Mouse (Mus musculus) limb, embryonic 12.5 days (tissue): ENCODE measurements around the gene Map2k6. TPM values are rescaled to one million over a fixed set of nuclear protein-coding genes. Genes with fewer than 3 reads are reported as not detected.
A peak's percentile ranks its signal among the peaks of the same experiment; 100 is the strongest.

ENCODE experiments used
- ATAC-seq: fragments of 200-750 bp; cut with Nextera tagmentation; 2 replicates; pipeline ENCODE4 v1.8.0; 2017; ENCODE audit warnings: low read depth, moderate TSS enrichment; ENCODE audit not compliant: insufficient number of reproducible peaks, insufficient read depth, low FRiP score, low TSS enrichment
- H3K27ac ChIP-seq: fragments of 300-500 bp; sonication (generic); 2 replicates; pipeline ENCODE4 v1.5.1; 2016; ENCODE audit warnings: mild to moderate bottlenecking, moderate library complexity
- H3K27me3 ChIP-seq: fragments of 300-500 bp; sonication (generic); 2 replicates; pipeline ENCODE4 v1.6.1; 2016; ENCODE audit warnings: mild to moderate bottlenecking, moderate library complexity
- H3K36me3 ChIP-seq: fragments of 300-500 bp; sonication (generic); 2 replicates; pipeline ENCODE4 v1.6.1; 2016; ENCODE audit warnings: mild to moderate bottlenecking, moderate library complexity
- H3K4me1 ChIP-seq: fragments of 300-500 bp; sonication (generic); replicated peaks from 2 replicates; pipeline ENCODE4 v1.6.1; 2016
- H3K4me2 ChIP-seq: fragments of 300-500 bp; sonication (generic); 2 replicates; pipeline ENCODE4 v1.6.1; 2016; ENCODE audit warnings: mild to moderate bottlenecking, moderate library complexity
- H3K4me3 ChIP-seq: fragments of 300-500 bp; sonication (generic); replicated peaks from 2 replicates; pipeline ENCODE4 v1.5.1; 2016; ENCODE audit warnings: mild to moderate bottlenecking
- H3K9ac ChIP-seq: fragments of 300-500 bp; sonication (generic); replicated peaks from 2 replicates; pipeline ENCODE4 v1.6.1; 2016; ENCODE audit warnings: mild to moderate bottlenecking, moderate library complexity
- H3K9me3 ChIP-seq: fragments of 300-500 bp; sonication (generic); 2 replicates; pipeline ENCODE4 v1.6.1; 2016; ENCODE audit warnings: mild to moderate bottlenecking, moderate library complexity
- WGBS: fragments of 180-500 bp; shearing (Covaris S2); methylation state at CpG from one replicate; pipeline ENCODE4 v1.1.7; 2016; 5-methylcytosine and 5-hydroxymethylcytosine counted together
- polyA plus RNA-seq: library from polyadenylated mRNA; unstranded; fragments of >200 nt; fragmentation: Nextera tagmentation; extraction: Ambion mirVana; gene quantifications from 2 replicates; pipeline ENCODE4 v1.2.1, GENCODE M21; 2016

The Map2k6 gene
- polyA plus RNA-seq, 1 experiment from 2014 or later: 49.2 TPM

DNA sequence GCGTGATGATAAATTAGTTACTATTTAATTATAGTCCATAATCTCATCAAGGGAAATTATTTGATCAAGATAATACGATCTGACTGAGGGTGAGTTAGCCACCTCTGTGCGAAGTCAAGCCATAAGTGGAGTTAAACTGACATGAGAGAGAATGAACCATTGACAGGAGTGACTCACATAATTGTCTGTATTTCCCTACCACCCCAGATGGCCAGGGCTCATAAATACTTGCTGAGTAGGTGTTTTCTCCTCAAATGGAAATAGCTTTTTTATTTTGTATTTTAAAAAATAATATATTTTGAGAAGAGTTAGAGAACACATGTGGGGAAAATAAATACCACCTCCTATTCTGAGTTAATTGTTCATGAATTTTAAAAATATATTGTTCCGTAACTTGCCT is 127.2 kb downstream of the Map2k6 start:
- WGBS: 95% methylated on average over 4 of the region's 4 CpGs
- Histone ChIP-seq H3K27me3 (no peaks in the 10 kb centered on the region), H3K4me3 (no peak overlapping the region), H3K36me3 (peaks cover 11% of the 10 kb centered on the region; the same call in 1 of the 2 replicates), H3K9me3 (no peaks in the 10 kb centered on the region), H3K9ac (no peak overlapping the region), H3K4me2 (no peak overlapping the region), H3K4me1 (no peaks in the 10 kb centered on the region), H3K27ac (no peak overlapping the region)
- no peak for ATAC-seq

DNA sequence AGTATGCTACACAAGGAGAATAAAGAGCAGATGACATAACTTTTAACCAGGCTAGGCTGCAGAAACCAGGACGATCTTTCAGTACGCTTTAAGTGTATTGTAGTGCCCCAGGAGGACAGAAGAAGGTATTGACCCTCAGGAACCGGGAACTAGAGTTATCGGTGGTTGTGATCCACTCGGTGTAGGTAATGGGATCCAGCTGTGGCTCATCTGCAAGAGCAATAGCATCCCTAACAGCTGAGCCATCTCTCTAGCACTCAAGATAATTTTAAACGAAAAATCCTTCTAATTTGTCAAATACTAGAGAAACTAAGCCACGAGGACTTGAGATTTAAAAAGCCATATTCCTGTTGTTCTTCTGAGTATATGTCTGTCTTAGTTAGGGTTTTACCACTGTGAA is 132.2 kb downstream of the Map2k6 start:
- no peak overlapping the region for H3K4me3 ChIP-seq
- H3K36me3 ChIP-seq: no peaks in the 10 kb centered on the region
- no peak for ATAC-seq
- peaks cover 12% of the 10 kb centered on the region; the same call in 1 of the 2 replicates for H3K4me1 ChIP-seq
- WGBS: 63% methylated on average over 7 of the region's 7 CpGs
- no peak overlapping the region for H3K4me2 ChIP-seq
- no peaks in the 10 kb centered on the region for H3K9me3 ChIP-seq
- H3K9ac ChIP-seq: no peak overlapping the region
- H3K27ac ChIP-seq: no peak overlapping the region
- H3K27me3 ChIP-seq: no peaks in the 10 kb centered on the region

DNA sequence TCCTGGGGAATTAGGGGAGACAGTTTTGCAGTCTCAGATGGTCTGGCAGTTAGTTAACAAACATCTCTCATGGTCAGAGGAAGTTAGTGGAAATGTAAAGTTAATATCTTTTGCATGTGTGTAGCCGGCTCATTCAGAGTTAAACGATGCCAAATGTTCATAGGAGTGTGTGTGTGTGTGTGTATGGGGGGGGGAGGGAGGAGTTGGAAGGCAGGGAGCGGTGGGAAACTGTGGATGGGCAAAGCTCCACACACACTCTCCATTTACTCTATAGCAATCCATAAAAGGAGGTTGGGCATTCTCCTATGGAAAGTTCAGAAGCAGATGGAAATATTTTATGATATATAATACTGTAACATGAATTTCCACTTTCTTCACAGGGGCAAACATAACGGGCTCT is 135.9 kb downstream of the Map2k6 start:
- H3K9ac ChIP-seq: no peak overlapping the region
- peak overlapping the region; percentile 1; the same call in 1 of the 2 replicates for H3K4me2 ChIP-seq
- no peaks in the 10 kb centered on the region for H3K36me3 ChIP-seq
- 38% methylated on average over 4 of the region's 4 CpGs for WGBS
- H3K27ac ChIP-seq: 0 out of 2 replicates have a peak overlapping the region, but pooled peaks have one; percentile 56
- H3K27me3 ChIP-seq: no peaks in the 10 kb centered on the region
- H3K9me3 ChIP-seq: no peaks in the 10 kb centered on the region; the same call in 1 of the 2 replicates
- H3K4me3 ChIP-seq: no peak overlapping the region
- peaks cover 15% of the 10 kb centered on the region; the same call in 1 of the 2 replicates for H3K4me1 ChIP-seq
- ATAC-seq: peak; percentile 77; the same call in 1 of the 2 replicates

DNA sequence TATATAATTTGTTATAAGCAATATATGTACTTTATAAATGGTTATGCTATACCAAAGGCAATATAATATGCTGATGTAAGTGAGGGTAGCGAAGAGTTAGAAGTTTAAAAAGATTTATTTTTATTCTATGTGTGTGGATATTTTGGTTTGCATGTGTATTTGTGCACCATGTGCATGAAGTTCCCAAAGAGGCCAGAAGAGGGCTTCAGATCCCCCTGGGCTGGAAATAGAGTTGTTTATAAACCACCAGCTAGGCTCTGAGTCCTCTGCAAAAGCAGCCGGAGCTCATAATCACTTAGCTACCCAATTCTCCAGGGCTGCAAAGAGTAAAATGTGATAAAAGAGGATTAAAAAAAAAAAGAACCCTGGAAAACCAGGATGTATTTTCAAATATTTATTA is 137.6 kb downstream of the Map2k6 start:
- no peak overlapping the region for H3K4me3 ChIP-seq
- WGBS: 95% methylated on average over 2 of the region's 2 CpGs
- no peak for ATAC-seq

DNA sequence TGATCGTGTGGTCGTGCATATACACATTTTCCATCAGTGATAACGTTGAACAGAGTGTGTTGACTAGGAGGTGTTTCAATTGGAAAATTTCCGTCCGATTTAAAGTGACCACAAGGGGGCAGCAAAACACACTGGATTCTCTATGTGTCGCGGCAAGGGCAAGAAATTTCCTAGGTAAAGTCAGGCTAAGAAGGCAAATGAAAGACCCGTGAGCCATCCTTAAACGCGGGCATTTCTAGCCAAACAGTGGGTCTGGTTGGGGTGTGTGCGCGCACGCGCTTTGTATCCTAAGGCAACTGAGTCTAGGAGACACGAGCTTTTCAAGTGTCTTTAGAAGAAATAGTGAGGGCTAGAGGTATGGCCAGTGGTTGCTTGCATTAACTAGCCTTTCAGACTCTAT is 138.7 kb downstream of the Map2k6 start:
- 12% methylated on average over 15 of the region's 15 CpGs for WGBS
- H3K27ac ChIP-seq: no peak overlapping the region
- H3K9ac ChIP-seq: no peak overlapping the region
- H3K4me2 ChIP-seq: peak overlapping the region; percentile 41
- peaks cover 10% of the 10 kb centered on the region for H3K9me3 ChIP-seq
- H3K36me3 ChIP-seq: no peaks in the 10 kb centered on the region
- H3K4me3 ChIP-seq: no peak overlapping the region
- peaks cover 15% of the 10 kb centered on the region; the same call in 1 of the 2 replicates for H3K4me1 ChIP-seq
- ATAC-seq: no peak
- no peaks in the 10 kb centered on the region for H3K27me3 ChIP-seq

More for the DNA sequence above, 137.6 kb downstream of the Map2k6 start:
- H3K4me2 ChIP-seq: no peak overlapping the region
- no peak overlapping the region for H3K9ac ChIP-seq
- peaks cover 10% of the 10 kb centered on the region for H3K9me3 ChIP-seq
- H3K4me1 ChIP-seq: peaks cover 15% of the 10 kb centered on the region; the same call in 1 of the 2 replicates
- H3K36me3 ChIP-seq: no peaks in the 10 kb centered on the region
- H3K27me3 ChIP-seq: no peaks in the 10 kb centered on the region
- no peak overlapping the region for H3K27ac ChIP-seq

DNA sequence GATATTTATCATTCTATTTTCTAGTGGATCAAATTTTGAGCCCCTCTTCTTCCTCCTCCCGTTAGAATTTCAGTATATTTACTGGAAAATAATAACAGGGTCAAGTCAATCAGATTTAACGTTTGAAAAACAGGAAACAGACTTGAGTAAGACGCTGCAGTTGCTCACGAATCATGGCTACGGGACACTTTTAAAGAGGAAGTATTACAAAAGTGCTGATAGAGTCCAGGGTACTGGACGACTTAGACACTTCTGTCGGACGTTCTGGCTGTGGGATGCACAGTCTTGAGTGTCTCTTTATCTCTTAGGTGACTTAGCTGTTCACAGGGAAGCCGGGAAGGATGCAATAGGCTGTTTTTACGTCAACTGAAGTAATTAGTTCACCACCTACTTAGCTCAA is 139.3 kb downstream of the Map2k6 start:
- Histone ChIP-seq H3K4me3 (no peak overlapping the region), H3K36me3 (no peaks in the 10 kb centered on the region), H3K9me3 (peaks cover 10% of the 10 kb centered on the region), H3K27me3 (no peaks in the 10 kb centered on the region), H3K4me1 (peaks cover 15% of the 10 kb centered on the region; the same call in 1 of the 2 replicates), H3K27ac (no peak overlapping the region), H3K4me2 (no peak overlapping the region), H3K9ac (no peak overlapping the region)
- ATAC-seq: no peak
- WGBS: 67% methylated on average over 10 of the region's 10 CpGs

DNA sequence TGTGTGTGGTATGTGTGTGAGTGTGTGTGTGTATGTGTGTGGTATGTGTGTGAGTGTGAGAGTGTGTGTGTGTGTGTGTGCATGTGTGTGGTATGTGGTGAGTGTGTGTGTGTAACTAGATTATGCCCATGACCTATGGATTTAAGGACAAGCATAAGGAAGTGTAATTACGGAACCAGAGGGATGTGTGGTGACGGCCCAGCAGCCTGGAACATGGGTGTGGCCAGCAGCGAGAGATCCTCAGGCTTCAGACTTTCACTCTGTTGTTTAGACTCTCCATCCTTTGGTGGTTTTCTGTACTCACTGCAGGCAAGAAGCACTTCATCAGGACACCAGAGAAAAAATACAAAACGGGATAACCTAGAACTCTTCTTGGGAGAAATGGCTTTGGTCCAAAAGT is 143.0 kb downstream of the Map2k6 start:
- no peak overlapping the region for H3K4me2 ChIP-seq
- 0 out of 2 replicates have a peak, but pooled peaks cover 4% of the 10 kb centered on the region for H3K4me1 ChIP-seq
- no peak overlapping the region for H3K9ac ChIP-seq
- 83% methylated on average over 4 of the region's 4 CpGs for WGBS
- H3K9me3 ChIP-seq: peaks cover 10% of the 10 kb centered on the region
- no peak overlapping the region for H3K27ac ChIP-seq
- ATAC-seq: no peak
- H3K4me3 ChIP-seq: no peak overlapping the region
- no peaks in the 10 kb centered on the region for H3K36me3 ChIP-seq
- no peaks in the 10 kb centered on the region for H3K27me3 ChIP-seq

DNA sequence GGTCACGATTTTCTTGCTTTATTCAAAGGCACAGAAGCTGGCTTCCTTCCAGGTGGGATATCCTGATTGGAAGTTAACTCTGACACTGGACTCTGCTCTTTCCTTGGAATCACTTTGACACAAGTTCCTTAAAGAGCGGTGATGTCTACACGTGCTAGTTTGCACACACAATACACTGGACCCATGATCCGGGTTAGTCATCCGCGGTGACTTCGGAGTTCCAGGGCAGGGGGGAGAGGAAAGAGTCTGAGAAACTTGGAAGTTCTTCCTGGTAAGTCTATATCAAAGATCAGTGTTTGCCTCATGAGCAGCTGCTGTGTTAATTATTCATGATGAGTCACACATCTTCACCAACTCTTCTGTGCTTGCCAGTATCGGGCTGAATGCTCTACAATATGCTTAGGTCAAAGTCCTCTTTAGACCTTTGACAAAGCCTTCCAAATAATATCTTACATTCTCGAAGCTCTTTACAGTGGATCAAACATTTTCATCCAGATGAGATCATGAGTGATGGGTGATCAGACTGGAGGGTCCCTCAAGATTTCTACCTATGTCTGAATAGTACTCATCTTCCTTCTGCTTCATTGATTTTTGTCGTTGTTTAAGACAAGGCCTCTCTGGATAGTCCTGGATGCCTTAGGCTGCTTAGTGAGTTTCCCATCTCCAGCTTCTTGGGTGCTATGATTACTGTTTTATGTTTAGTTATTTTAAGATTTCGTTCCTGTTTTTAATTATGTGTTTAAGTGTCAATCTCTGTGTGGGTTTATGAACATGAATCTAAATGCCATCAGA is 145.7 kb downstream of the Map2k6 start:
- H3K4me3 ChIP-seq: no peak overlapping the region
- ATAC-seq: no peak
- 89% methylated on average over 11 of the region's 11 CpGs for WGBS
- H3K4me1 ChIP-seq: no peaks in the 10 kb centered on the region
- H3K27me3 ChIP-seq: no peaks in the 10 kb centered on the region
- H3K9me3 ChIP-seq: peaks cover 10% of the 10 kb centered on the region
- no peaks in the 10 kb centered on the region for H3K36me3 ChIP-seq
- H3K4me2 ChIP-seq: no peak overlapping the region
- H3K9ac ChIP-seq: no peak overlapping the region
- H3K27ac ChIP-seq: no peak overlapping the region

DNA sequence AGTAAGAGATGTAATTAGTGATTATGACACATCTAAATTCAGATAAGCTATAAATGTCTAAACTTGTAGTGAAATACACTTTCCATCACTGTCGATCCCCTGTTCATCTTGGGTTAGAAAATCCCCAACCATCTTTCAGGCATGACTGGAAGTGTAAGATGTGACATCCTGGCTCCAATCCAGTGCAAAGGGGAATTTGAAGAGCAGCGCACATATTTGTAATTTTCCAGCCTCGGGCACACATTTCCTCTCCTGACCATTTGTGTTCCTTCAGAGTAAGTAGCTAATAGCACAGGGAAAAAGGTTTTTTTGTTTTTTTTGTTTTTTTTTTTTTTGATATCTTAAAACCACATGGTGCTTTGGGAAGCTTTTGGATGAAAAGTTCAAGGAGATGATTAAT is 146.5 kb downstream of the Map2k6 start:
- Histone ChIP-seq H3K9me3 (peaks cover 5% of the 10 kb centered on the region), H3K36me3 (no peaks in the 10 kb centered on the region), H3K27ac (no peak overlapping the region), H3K9ac (no peak overlapping the region), H3K4me2 (no peak overlapping the region), H3K4me3 (no peak overlapping the region), H3K4me1 (no peaks in the 10 kb centered on the region), H3K27me3 (no peaks in the 10 kb centered on the region)
- WGBS: 81% methylated on average over 3 of the region's 3 CpGs
- no peak for ATAC-seq

DNA sequence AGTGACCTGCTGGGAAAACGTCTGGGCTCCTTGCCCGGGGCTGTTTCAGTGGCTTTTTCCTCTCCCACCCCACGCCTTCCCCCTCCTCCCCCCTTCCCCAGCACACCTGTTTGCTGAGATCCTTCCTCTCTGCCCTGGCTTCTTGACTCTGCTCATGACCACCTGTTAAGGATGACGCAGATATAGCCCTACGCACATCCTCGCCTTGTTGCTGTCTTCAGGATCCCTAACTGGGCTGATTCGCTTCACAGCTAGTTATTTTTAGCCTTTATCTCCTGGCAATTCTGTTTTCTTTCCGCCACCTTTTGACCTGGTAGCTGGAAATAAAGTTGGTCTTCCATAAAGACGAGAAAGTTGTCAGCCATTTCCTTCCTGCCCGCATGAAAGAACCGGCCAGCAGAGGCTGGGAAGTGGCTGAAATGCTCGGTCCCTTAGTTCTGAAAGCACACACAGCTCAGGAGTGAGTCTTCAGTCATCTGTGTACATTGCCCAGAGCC is 152.6 kb downstream of the Map2k6 start:
- H3K4me2 ChIP-seq: no peak overlapping the region
- no peak overlapping the region for H3K27ac ChIP-seq
- ATAC-seq: no peak
- WGBS: 71% methylated on average over 12 of the region's 12 CpGs
- H3K4me1 ChIP-seq: no peaks in the 10 kb centered on the region
- H3K9me3 ChIP-seq: no peaks in the 10 kb centered on the region
- no peaks in the 10 kb centered on the region for H3K27me3 ChIP-seq
- no peaks in the 10 kb centered on the region for H3K36me3 ChIP-seq
- H3K4me3 ChIP-seq: no peak overlapping the region
- no peak overlapping the region for H3K9ac ChIP-seq

DNA sequence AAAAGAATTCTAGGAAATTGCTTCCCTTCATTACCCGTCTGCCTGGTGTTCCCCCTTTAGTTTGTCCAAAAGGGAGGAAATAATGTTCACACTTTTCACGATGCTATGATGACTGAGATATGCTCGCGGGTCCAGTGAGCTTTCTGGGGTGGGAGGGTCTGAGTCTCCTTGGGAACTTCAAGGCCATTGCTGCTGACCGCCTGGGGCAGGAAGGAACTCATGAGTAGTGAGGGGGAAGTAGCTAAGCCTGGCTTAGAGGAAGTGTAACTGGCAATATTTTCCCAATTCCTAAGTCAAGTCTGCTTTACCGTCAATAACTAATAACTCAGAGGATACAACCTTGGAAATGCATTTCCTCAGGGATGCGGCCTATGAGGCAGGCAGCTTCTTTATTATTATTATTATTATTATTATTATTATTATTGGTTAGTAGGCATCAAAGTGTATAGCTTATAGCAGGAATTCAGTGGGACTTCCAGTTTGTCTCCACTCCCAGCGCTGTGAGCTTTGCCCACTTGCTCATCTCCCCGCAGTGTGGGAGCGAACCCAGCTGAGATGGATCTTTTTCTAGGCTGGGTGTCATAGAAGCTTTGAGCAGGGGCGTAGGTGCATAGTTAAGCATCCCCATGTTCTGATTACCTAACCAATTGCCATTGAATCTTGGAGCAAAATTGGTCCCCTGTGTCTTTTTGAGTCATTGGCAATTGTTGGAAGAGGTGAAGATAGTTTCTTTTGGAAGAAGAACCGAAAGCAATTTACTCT is 163.6 kb downstream of the Map2k6 start:
- no peak overlapping the region for H3K4me3 ChIP-seq
- no peak for ATAC-seq
- H3K27ac ChIP-seq: no peak overlapping the region
- no peaks in the 10 kb centered on the region for H3K4me1 ChIP-seq
- H3K4me2 ChIP-seq: no peak overlapping the region
- WGBS: 90% methylated on average over 12 of the region's 12 CpGs
- H3K36me3 ChIP-seq: no peaks in the 10 kb centered on the region
- H3K9me3 ChIP-seq: no peaks in the 10 kb centered on the region
- no peaks in the 10 kb centered on the region for H3K27me3 ChIP-seq
- H3K9ac ChIP-seq: no peak overlapping the region
